Comparison of ENCODE assay signal across 9 mouse cellular contexts in the genomic region with DNA sequence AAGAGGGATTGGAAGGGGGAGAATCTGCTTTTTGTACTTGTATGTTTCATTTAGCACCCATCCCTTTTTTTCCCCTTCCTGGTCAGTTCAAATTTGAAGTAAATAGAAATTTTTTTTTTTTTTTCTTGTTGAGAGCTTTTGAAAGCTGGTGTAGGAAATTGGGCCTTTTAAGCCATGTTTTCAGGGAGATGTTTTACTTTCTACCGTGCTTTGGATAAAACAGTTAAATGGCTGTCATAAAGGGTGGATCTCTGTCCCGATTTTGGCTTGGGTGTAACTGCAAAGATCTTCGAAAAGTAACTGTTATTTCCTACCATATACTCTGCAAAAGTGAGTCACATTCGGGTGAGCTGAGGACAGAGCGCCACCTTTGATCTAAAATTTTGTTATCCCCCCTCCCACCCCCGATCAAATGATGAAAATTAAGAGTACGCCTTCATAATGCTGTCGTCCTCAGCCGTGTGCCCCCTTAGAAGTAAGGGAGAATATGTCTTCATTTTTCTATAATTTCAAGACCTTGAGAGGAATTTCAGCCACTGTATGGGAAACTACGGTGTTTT. TPM values are rescaled to one million over a fixed set of nuclear protein-coding genes. Genes with fewer than 3 reads are reported as not detected.
DNase-seq lines count a peak whose midpoint lies in the region; ATAC-seq and TF ChIP-seq lines count a peak whose summit lies in the region.
"Had no signal": no experiment of that assay in that cellular context is flagged by ENCODE, and none has a peak within 500 bp of the region (broad histone marks: within the 10 kb centered on the region; RNA-seq: fewer than 3 reads in every experiment).

No protein-coding gene starts in this region.

- 57% methylated on average over 10 of the region's 10 CpGs for WGBS in lung, embryonic 15.5 days
- 79% methylated on average over 10 of the region's 10 CpGs for WGBS in forebrain, embryonic 12.5 days
- WGBS in limb, embryonic 14.5 days = 63% methylated on average over 10 of the region's 10 CpGs
- 66% methylated on average over 10 of the region's 10 CpGs for WGBS in stomach, embryonic 14.5 days

- TF ChIP-seq POLR2A in limb, embryonic 14.5 days (IDR thresholded peaks at IDR 0.05; ENCODE audit: borderline replicate concordance, extremely low read depth, insufficient read depth, insufficient read length) = no peak

- no peak for ATAC-seq in lung, embryonic 15.5 days (ENCODE audit: borderline replicate concordance, extremely low read depth, low FRiP score, low TSS enrichment)
- no peak for ATAC-seq in forebrain, embryonic 12.5 days (ENCODE audit: low FRiP score)
- ATAC-seq in limb, embryonic 14.5 days (ENCODE audit: low FRiP score, low read depth) = no peak
- ATAC-seq in stomach, embryonic 14.5 days (ENCODE audit: insufficient number of reproducible peaks, insufficient read depth, low FRiP score, low read depth) = no peak
- no peak for ATAC-seq in frontal cortex, adult (ENCODE audit: low TSS enrichment)

- H3K9ac ChIP-seq in lung, embryonic 15.5 days = peak overlapping the region; percentile 88; the same call in 1 of the 2 replicates
- no peak overlapping the region for H3K9ac ChIP-seq in forebrain, embryonic 12.5 days
- H3K9ac ChIP-seq in limb, embryonic 14.5 days (ENCODE audit: low read depth, low read length, severe bottlenecking) = no peak overlapping the region
- H3K9ac ChIP-seq in stomach, embryonic 14.5 days (replicated peaks; ENCODE audit: low read depth, low read length) = no peak overlapping the region

- no peak overlapping the region for H3K27ac ChIP-seq in lung, embryonic 15.5 days
- no peak overlapping the region for H3K27ac ChIP-seq in forebrain, embryonic 12.5 days
- no peak overlapping the region for H3K27ac ChIP-seq in limb, embryonic 14.5 days (replicated peaks; ENCODE audit: low read depth, low read length)
- no peak overlapping the region for H3K27ac ChIP-seq in stomach, embryonic 14.5 days (ENCODE audit: low read length)

- no peaks in the 10 kb centered on the region for H3K27me3 ChIP-seq in lung, embryonic 15.5 days
- H3K27me3 ChIP-seq in forebrain, embryonic 12.5 days = no peaks in the 10 kb centered on the region
- H3K27me3 ChIP-seq in limb, embryonic 14.5 days (ENCODE audit: control insufficient read depth, insufficient read depth, low read length) = no peaks in the 10 kb centered on the region
- H3K27me3 ChIP-seq in stomach, embryonic 14.5 days (ENCODE audit: control insufficient read depth, insufficient read depth, low read length) = no peaks in the 10 kb centered on the region

- no peaks in the 10 kb centered on the region for H3K36me3 ChIP-seq in lung, embryonic 15.5 days
- H3K36me3 ChIP-seq in forebrain, embryonic 12.5 days (replicated peaks) = no peaks in the 10 kb centered on the region
- no peaks in the 10 kb centered on the region for H3K36me3 ChIP-seq in limb, embryonic 14.5 days (ENCODE audit: control insufficient read depth, insufficient read depth, low read length)
- no peaks in the 10 kb centered on the region for H3K36me3 ChIP-seq in stomach, embryonic 14.5 days (ENCODE audit: control insufficient read depth, insufficient read depth, low read length)

- H3K9me3 ChIP-seq in lung, embryonic 15.5 days = no peaks in the 10 kb centered on the region
- H3K9me3 ChIP-seq in forebrain, embryonic 12.5 days = no peaks in the 10 kb centered on the region
- no peaks in the 10 kb centered on the region for H3K9me3 ChIP-seq in limb, embryonic 14.5 days (ENCODE audit: control insufficient read depth, low read length)
- no peaks in the 10 kb centered on the region for H3K9me3 ChIP-seq in stomach, embryonic 14.5 days (ENCODE audit: control insufficient read depth, low read depth, low read length)

- no peak for DNase-seq in lung, adult 18-20 months
- no peak for DNase-seq in limb, embryonic 14.5 days (ENCODE audit: low spot score)
- no peak for DNase-seq in cerebellum, adult 11-12 months
- DNase-seq in lung, postnatal 4 days = no peak
- DNase-seq: kidney, postnatal 25 days had no signal

- H3K4me2 ChIP-seq in lung, embryonic 15.5 days = peak overlapping the region; percentile 76
- H3K4me2 ChIP-seq in forebrain, embryonic 12.5 days = peak overlapping the region; percentile 98
- H3K4me2 ChIP-seq in limb, embryonic 14.5 days (replicated peaks; ENCODE audit: low read depth, low read length, severe bottlenecking) = peak overlapping the region; percentile 93
- peak overlapping the region; percentile 84 for H3K4me2 ChIP-seq in stomach, embryonic 14.5 days (replicated peaks; ENCODE audit: low read depth, low read length)

- H3K4me3 ChIP-seq in lung, embryonic 15.5 days = peak overlapping the region; percentile 92
- H3K4me3 ChIP-seq in forebrain, embryonic 12.5 days (replicated peaks) = peak overlapping the region; percentile 95; the same call in 1 of the 2 replicates
- peak overlapping the region; percentile 93 for H3K4me3 ChIP-seq in limb, embryonic 14.5 days (replicated peaks; ENCODE audit: low read length)
- peak overlapping the region; percentile 96 for H3K4me3 ChIP-seq in stomach, embryonic 14.5 days (ENCODE audit: low read depth, low read length)

- H3K4me1 ChIP-seq in lung, embryonic 15.5 days = peaks cover 20% of the 10 kb centered on the region
- H3K4me1 ChIP-seq in forebrain, embryonic 12.5 days = peaks cover 11% of the 10 kb centered on the region
- H3K4me1 ChIP-seq in limb, embryonic 14.5 days (ENCODE audit: control insufficient read depth, insufficient read depth, low read length) = no peaks in the 10 kb centered on the region
- H3K4me1 ChIP-seq in stomach, embryonic 14.5 days (ENCODE audit: control insufficient read depth, insufficient read depth, low read length) = peaks cover 10% of the 10 kb centered on the region; the same call in 1 of the 2 replicates

RNA-seq across cellular contexts. Expression of a gene that starts 2.7 kb away (rescaled TPM):
- polyA plus RNA-seq in lung, embryonic 15.5 days (2015; fragmentation: Nextera tagmentation; extraction: Ambion mirVana) = 181 and 199 TPM in 2 replicates
- 93.6 and 96.1 TPM in 2 replicates for polyA plus RNA-seq in forebrain, embryonic 12.5 days (2016; fragmentation: Nextera tagmentation; extraction: Ambion mirVana)
- 38.1 and 40.9 TPM in 2 replicates for polyA plus RNA-seq in limb, embryonic 14.5 days (2012; rRNA removed)
- 131 and 138 TPM in 2 replicates for polyA plus RNA-seq in limb, embryonic 14.5 days (2014; fragmentation: Nextera tagmentation; extraction: Ambion mirVana)
- polyA plus RNA-seq in stomach, embryonic 14.5 days (2014; fragmentation: Nextera tagmentation; extraction: Ambion mirVana) = 149 and 154 TPM in 2 replicates
